Mouse (Mus musculus) forebrain, embryonic 11.5 days (tissue): ENCODE measurements around the gene Ccdc91. TPM values are rescaled to one million over a fixed set of nuclear protein-coding genes. Genes with fewer than 3 reads are reported as not detected.

Experiments used
- ATAC-seq: fragments of 200-750 bp; cut with Nextera tagmentation; replicated peaks from 2 replicates; pipeline ENCODE4 v1.8.0; 2017; ENCODE audit warnings: moderate TSS enrichment; ENCODE audit not compliant: low FRiP score
- DNase-seq: peaks from one replicate; pipeline ENCODE4 v3.0.0-alpha.2; 2017; ENCODE audit warnings: low spot score
- H3K27ac ChIP-seq: fragments of 300-500 bp; sonication (generic); 2 replicates; pipeline ENCODE4 v1.5.1; 2014; ENCODE audit warnings: low read depth, low read length
- H3K27me3 ChIP-seq: fragments of 300-500 bp; sonication (generic); 2 replicates; pipeline ENCODE4 v1.6.1; 2014; ENCODE audit warnings: mild to moderate bottlenecking, low read length, mixed read lengths; ENCODE audit not compliant: control insufficient read depth, insufficient read depth
- H3K36me3 ChIP-seq: fragments of 300-500 bp; sonication (generic); 2 replicates; pipeline ENCODE4 v1.6.1; 2014; ENCODE audit warnings: mild to moderate bottlenecking, low read length, moderate library complexity, mixed read lengths; ENCODE audit not compliant: control insufficient read depth, insufficient read depth
- H3K4me1 ChIP-seq: fragments of 300-500 bp; sonication (generic); replicated peaks from 2 replicates; pipeline ENCODE4 v1.6.1; 2014; ENCODE audit warnings: low read length, mixed read lengths; ENCODE audit not compliant: control insufficient read depth, insufficient read depth
- H3K4me2 ChIP-seq: fragments of 300-500 bp; sonication (generic); 2 replicates; pipeline ENCODE4 v1.6.1; 2014; ENCODE audit warnings: low read depth, mild to moderate bottlenecking, low read length, moderate library complexity, mixed read lengths; ENCODE audit not compliant: severe bottlenecking
- H3K4me3 ChIP-seq: fragments of 300-500 bp; sonication (generic); 2 replicates; pipeline ENCODE4 v1.5.1; 2014; ENCODE audit warnings: low read depth, low read length
- H3K9ac ChIP-seq: fragments of 300-500 bp; sonication (generic); 2 replicates; pipeline ENCODE4 v1.6.1; 2014; ENCODE audit warnings: low read length
- H3K9me3 ChIP-seq: fragments of 300-500 bp; sonication (generic); 2 replicates; pipeline ENCODE4 v1.6.1; 2016; ENCODE audit warnings: low read length, mixed read lengths; ENCODE audit not compliant: control insufficient read depth
- WGBS: fragments of 180-500 bp; shearing (Covaris S2); extraction: QIAGEN DNeasy Blood & Tissue Kit; methylation state at CpG from one replicate; pipeline ENCODE4 v1.1.7; 2014; 5-methylcytosine and 5-hydroxymethylcytosine counted together
- polyA plus RNA-seq: library from polyadenylated mRNA; unstranded; fragments of >200 nt; fragmentation: Nextera tagmentation; extraction: Ambion mirVana; gene quantifications from 2 replicates; pipeline ENCODE4 v1.2.1, GENCODE M21; 2014

Gene Ccdc91
- 23.1 and 27.3 TPM in 2 replicates for polyA plus RNA-seq

DNA sequence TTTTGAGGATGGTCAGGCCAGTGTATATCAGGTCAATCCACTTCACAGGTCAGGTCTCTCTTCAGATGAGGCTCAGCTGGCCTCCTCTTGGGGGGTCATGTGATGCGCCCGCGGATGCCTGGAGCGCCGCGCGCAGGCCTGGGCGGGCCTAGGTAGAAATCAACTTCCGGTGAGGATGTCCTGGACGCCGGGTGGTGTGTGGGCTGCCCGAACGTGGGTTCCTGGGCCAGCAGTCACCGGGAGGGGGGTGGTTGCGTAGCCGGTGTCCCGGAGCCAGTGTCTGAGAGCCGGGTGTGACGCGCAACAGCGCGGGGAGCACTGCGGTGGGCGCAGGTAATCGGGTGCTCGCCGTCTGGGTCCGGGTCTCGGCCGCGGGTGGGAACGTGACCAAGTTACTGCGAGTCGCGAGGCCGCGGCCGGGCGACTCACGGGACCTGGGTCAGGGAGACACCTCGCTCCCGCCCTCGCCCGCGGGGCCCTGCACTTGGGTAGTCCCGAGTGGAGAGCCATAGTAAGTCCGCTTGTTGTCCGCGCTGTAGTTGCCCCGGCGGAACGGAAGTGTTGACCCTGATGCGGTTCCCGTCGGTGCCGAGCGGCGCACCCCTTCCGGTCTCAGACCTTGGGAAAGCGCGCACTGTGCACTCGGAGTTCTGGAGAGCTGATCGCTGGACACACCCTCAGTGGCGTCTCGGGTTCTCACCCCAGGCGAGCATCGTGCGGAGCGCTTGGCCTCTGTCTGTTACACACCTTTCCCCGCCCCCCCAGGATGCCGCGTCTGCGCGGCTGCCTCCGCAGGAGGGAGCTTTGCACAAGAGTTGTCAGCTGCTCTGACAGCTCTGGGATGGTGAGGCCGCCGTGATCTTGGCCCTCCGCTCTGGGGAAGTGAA, at the start of gene Ccdc91:
TSS of gene Ccdc91 (plus strand) at position 102 of the 887 bp plus-strand sequence.
- under 1% methylated on average over 78 of the region's 78 CpGs for WGBS
- H3K4me1 ChIP-seq: no peaks in the 10 kb centered on the region
- peak within 1 kb of the TSS; percentile 80 for H3K9ac ChIP-seq
- DNase-seq (peak; percentile 95), ATAC-seq (peak; percentile 96)
- no peaks in the 10 kb centered on the region for H3K9me3 ChIP-seq
- peak within 1 kb of the TSS; percentile 65 for H3K4me3 ChIP-seq
- peak within 1 kb of the TSS; percentile 82 for H3K4me2 ChIP-seq
- no peaks in the 10 kb centered on the region for H3K36me3 ChIP-seq
- no peaks in the 10 kb centered on the region for H3K27me3 ChIP-seq
- peak within 1 kb of the TSS; percentile 55 for H3K27ac ChIP-seq

- H3K4me1 ChIP-seq: no peaks in the 10 kb centered on the region
- no peak overlapping the region for H3K4me2 ChIP-seq
- no peak overlapping the region for H3K9ac ChIP-seq
- H3K27ac ChIP-seq: no peak overlapping the region
- ATAC-seq: no peak
- H3K36me3 ChIP-seq: no peaks in the 10 kb centered on the region
- H3K4me3 ChIP-seq: no peak overlapping the region
- no peak for DNase-seq
- H3K27me3 ChIP-seq: no peaks in the 10 kb centered on the region
- 91% methylated on average over 11 of the region's 11 CpGs for WGBS
- H3K9me3 ChIP-seq: no peaks in the 10 kb centered on the region
Measured at GRCm38 (mm10) chr6:147426927-147427487, 48.6 kb upstream of the Ccdc91 start.

- no peak overlapping the region for H3K9ac ChIP-seq
- H3K27me3 ChIP-seq: no peaks in the 10 kb centered on the region
- no peak overlapping the region for H3K4me2 ChIP-seq
- no peak overlapping the region for H3K27ac ChIP-seq
- no peaks in the 10 kb centered on the region for H3K36me3 ChIP-seq
- 91% methylated on average over 5 of the region's 5 CpGs for WGBS
- no peak overlapping the region for H3K4me3 ChIP-seq
- H3K9me3 ChIP-seq: no peaks in the 10 kb centered on the region; the same call in 1 of the 2 replicates
- ATAC-seq: no peak
- DNase-seq: no peak
- H3K4me1 ChIP-seq: no peaks in the 10 kb centered on the region
Measured at GRCm38 (mm10) chr6:147455775-147456174, 19.9 kb upstream of the Ccdc91 start.

- Histone ChIP-seq H3K9me3 (no peaks in the 10 kb centered on the region), H3K27me3 (no peaks in the 10 kb centered on the region), H3K4me1 (no peaks in the 10 kb centered on the region), H3K27ac (no peak overlapping the region), H3K4me2 (no peak overlapping the region), H3K9ac (no peak overlapping the region), H3K36me3 (no peaks in the 10 kb centered on the region), H3K4me3 (no peak overlapping the region)
- 90% methylated on average over 11 of the region's 11 CpGs for WGBS
- ATAC-seq: no peak
- DNase-seq: no peak
Measured at GRCm38 (mm10) chr6:147458637-147459301, 16.9 kb upstream of the Ccdc91 start.

DNA sequence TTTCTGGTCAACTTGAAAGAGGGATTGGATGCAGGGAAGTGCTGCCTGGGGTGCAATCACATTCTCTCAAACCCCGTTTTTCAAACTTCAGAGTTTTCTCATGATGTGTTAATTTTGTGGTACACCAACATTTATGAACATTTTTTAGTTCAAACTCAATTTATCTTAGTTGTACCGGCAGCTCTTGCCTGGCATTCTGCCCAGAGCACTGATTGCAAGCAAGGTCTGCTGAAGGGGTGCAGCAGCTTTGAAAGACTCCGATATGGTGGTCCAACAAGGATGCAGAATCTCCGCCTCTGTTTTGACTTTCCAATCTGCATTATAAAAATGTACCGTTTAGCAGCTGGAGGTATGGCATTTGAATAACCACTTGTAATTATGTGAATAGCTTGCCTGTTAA, 5.6 kb upstream of the Ccdc91 start:
- Histone ChIP-seq H3K9me3 (no peaks in the 10 kb centered on the region), H3K27ac (no peak overlapping the region), H3K9ac (no peak overlapping the region), H3K36me3 (no peaks in the 10 kb centered on the region), H3K4me1 (no peaks in the 10 kb centered on the region), H3K4me2 (no peak overlapping the region), H3K4me3 (no peak overlapping the region), H3K27me3 (no peaks in the 10 kb centered on the region)
- no peak for DNase-seq
- WGBS: 79% methylated on average over 5 of the region's 5 CpGs
- ATAC-seq: no peak

- Histone ChIP-seq H3K9ac (no peak overlapping the region), H3K4me2 (no peak overlapping the region), H3K4me1 (no peaks in the 10 kb centered on the region), H3K36me3 (no peaks in the 10 kb centered on the region), H3K9me3 (no peaks in the 10 kb centered on the region), H3K27me3 (no peaks in the 10 kb centered on the region), H3K4me3 (no peak overlapping the region), H3K27ac (no peak overlapping the region)
- no peak for ATAC-seq
- WGBS: 91% methylated on average over 5 of the region's 5 CpGs
- no peak for DNase-seq
Measured at GRCm38 (mm10) chr6:147481141-147481540, 5.5 kb downstream of the Ccdc91 start.

GRCm38 (mm10) chr6:147490120-147490519, 14.5 kb downstream of the Ccdc91 start:
- H3K27me3 ChIP-seq: no peaks in the 10 kb centered on the region
- no peak for ATAC-seq
- WGBS: 95% methylated on average over 3 of the region's 3 CpGs

GRCm38 (mm10) chr6:147492551-147492950, 16.9 kb downstream of the Ccdc91 start:
- H3K4me3 ChIP-seq: no peak overlapping the region
- H3K9ac ChIP-seq: no peak overlapping the region
- no peaks in the 10 kb centered on the region for H3K27me3 ChIP-seq
- H3K4me1 ChIP-seq: no peaks in the 10 kb centered on the region
- 90% methylated on average over 4 of the region's 4 CpGs for WGBS
- no peak for ATAC-seq
- H3K36me3 ChIP-seq: no peaks in the 10 kb centered on the region
- no peak for DNase-seq
- H3K4me2 ChIP-seq: no peak overlapping the region
- no peaks in the 10 kb centered on the region for H3K9me3 ChIP-seq
- no peak overlapping the region for H3K27ac ChIP-seq

More at GRCm38 (mm10) chr6:147490120-147490519, 14.5 kb downstream of the Ccdc91 start:
- Histone ChIP-seq H3K9ac (no peak overlapping the region), H3K36me3 (no peaks in the 10 kb centered on the region), H3K4me3 (no peak overlapping the region), H3K9me3 (no peaks in the 10 kb centered on the region), H3K4me2 (no peak overlapping the region), H3K4me1 (no peaks in the 10 kb centered on the region), H3K27ac (no peak overlapping the region)
- no peak for DNase-seq
